Mouse (Mus musculus): Measurements from ENCODE around the gene Arhgap9.

DNA sequence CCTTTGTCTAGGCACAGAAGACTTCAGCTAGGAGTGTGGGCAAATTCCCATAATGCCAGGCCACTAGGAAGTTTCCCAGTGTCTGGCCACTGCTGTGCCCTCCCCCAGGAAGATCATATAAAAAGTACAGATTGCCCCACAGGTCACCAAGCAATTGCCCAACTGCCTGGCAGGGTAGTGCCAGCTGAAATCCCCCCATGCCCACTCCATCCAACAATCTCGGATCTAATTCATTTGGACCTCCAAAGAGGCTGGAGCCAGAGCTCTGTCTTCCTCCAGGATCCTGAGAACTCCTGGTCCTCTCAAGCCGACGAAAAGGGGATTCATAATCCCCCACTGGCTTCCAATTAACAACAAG lies 33.8 kb upstream of the Arhgap9 start:
- TF ChIP-seq TAL1 (IDR thresholded peaks at IDR 0.05; ENCODE audit: low read length) (no peak), GATA1 (IDR thresholded peaks at IDR 0.05; ENCODE audit: low read length) (no peak)

Measured in erythroblast, embryonic 14.5 days (primary cell).